8 mouse cellular contexts compared by ENCODE assay signal in genomic region chr16:93454080-93454997, GRCm38 (mm10).
A peak's percentile ranks its signal among the peaks of the same experiment; 100 is the strongest.
DNase-seq lines count a peak whose midpoint lies in the region; TF ChIP-seq lines count a peak whose summit lies in the region.

No protein-coding gene starts in this region.

- peak; percentile 70 for DNase-seq in ES-E14 (ENCODE audit: low read depth, low spot score)
- peak; percentile 91 for DNase-seq in adrenal gland, postnatal 10 days
- DNase-seq in embryo, embryonic 9.5 days (ENCODE audit: extremely low spot score), result peak; percentile 75
- peak; percentile 91 for DNase-seq in heart, embryonic 10.5 days (ENCODE audit: low spot score)
- DNase-seq in layer of hippocampus, adult 9-11 months, result peak; percentile 36
- peak; percentile 79 for DNase-seq in lung, postnatal 25 days (ENCODE audit: low spot score)
- DNase-seq in skeletal muscle tissue, adult 2 months (ENCODE audit: low read depth, low spot score), result peak; percentile 84
- peak; percentile 61 to 88 for DNase-seq in urinary bladder, postnatal 4 days (ENCODE audit: low spot score in 2 of 2)

- H3K27ac ChIP-seq in ES-E14 (ENCODE audit: insufficient read depth, low read depth, low read length, poor library complexity, severe bottlenecking), result no peak overlapping the region
- no peak overlapping the region for H3K27ac ChIP-seq in heart, embryonic 10.5 days

- H3K4me3 ChIP-seq in ES-E14 (ENCODE audit: insufficient read depth in 1 of 2, low read depth in 1 of 2, low read length in 2 of 2, poor library complexity in 1 of 2, severe bottlenecking in 1 of 2), result no peak overlapping the region
- no peak overlapping the region for H3K4me3 ChIP-seq in heart, embryonic 10.5 days

- no peaks in the 10 kb centered on the region for H3K9me3 ChIP-seq in ES-E14 (ENCODE audit: control insufficient read depth, insufficient read depth, low read depth, low read length)
- no peaks in the 10 kb centered on the region for H3K9me3 ChIP-seq in heart, embryonic 10.5 days

- H3K4me1 ChIP-seq in ES-E14 (ENCODE audit: control insufficient read depth in 2 of 2, insufficient read depth in 2 of 2, low read length in 2 of 2, poor library complexity in 1 of 2), result peaks cover 0 to 9% of the 10 kb centered on the region in 2 experiments; a peak in 1 of 4 replicates
- H3K4me1 ChIP-seq in heart, embryonic 10.5 days, result peaks cover 23% of the 10 kb centered on the region

- H3K9ac ChIP-seq in ES-E14 (ENCODE audit: insufficient read depth, low read depth, low read length, poor library complexity, severe bottlenecking), result no peak overlapping the region

- peaks cover 34% of the 10 kb centered on the region for H3K27me3 ChIP-seq in heart, embryonic 10.5 days (ENCODE audit: insufficient read depth, poor library complexity, severe bottlenecking)

- in situ Hi-C loops in ES-E14 (cut with MboI; ENCODE audit: low sequenced_read_pairs in 2 of 2, unreplicated experiment in 2 of 2), result no loop called here

- WGBS in heart, embryonic 10.5 days, result 27% methylated on average over 8 of the region's 8 CpGs

- no peaks in the 10 kb centered on the region for H3K36me3 ChIP-seq in ES-E14 (ENCODE audit: control insufficient read depth, insufficient read depth, low read length, poor library complexity, severe bottlenecking)
- H3K36me3 ChIP-seq in heart, embryonic 10.5 days, result no peaks in the 10 kb centered on the region

TF ChIP-seq in ES-E14, 5 proteins besides CTCF, POLR2A, EP300 and RAD21:
- TF ChIP-seq MAFK (IDR thresholded peaks at IDR 0.05; ENCODE audit: insufficient read depth, low read depth, low read length), result peak; percentile 81
- TF ChIP-seq ZC3H11A (IDR thresholded peaks at IDR 0.05; ENCODE audit: borderline replicate concordance, low read depth, low read length), result peak; percentile 88
- TF ChIP-seq CHD2 (IDR thresholded peaks at IDR 0.05; ENCODE audit: low read depth, low read length), result no peak
- no peak for TF ChIP-seq ZNF384 (IDR thresholded peaks at IDR 0.05; ENCODE audit: low read depth, low read length)
- TF ChIP-seq HCFC1 (IDR thresholded peaks at IDR 0.05; ENCODE audit: borderline replicate concordance, insufficient read depth, low read length), result no peak
TF ChIP-seq in ES-E14: peak in this region for 2.

Comparison
In these comparisons a context has a peak if more than half of its experiments do, and no peak if none do; other contexts are left out.
1. DNase-seq: peak in every context shown above with its lines; median percentile 91 in adrenal gland, postnatal 10 days; 91 in heart, embryonic 10.5 days; 84 in skeletal muscle tissue, adult 2 months; 79 in lung, postnatal 25 days; 75 in embryo, embryonic 9.5 days; 74 in urinary bladder, postnatal 4 days; 70 in ES-E14; 36 in layer of hippocampus, adult 9-11 months.